Mouse (Mus musculus): ENCODE results near the gene Acads.

DNA sequence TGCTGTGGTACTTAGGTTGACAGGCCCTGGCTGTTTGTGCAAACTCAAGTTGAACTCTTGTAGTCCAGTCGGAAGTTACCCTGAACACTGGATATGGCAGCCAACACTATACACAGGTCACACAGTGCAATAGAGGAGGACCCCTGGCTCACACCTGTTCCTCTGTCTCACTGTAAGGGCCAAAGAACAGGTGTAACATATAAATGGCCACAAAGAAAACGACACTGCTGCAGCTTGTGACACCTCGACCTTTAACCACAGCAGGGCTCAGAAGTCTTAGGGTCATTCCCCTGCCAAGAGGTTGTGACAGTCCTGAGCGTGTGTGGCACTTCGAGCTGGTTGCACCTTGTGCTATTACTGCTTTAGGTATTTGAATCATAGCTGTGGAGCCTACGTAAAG is 18.7 kb downstream of the Acads start:
- TF ChIP-seq CTCF (IDR thresholded peaks at IDR 0.05; ENCODE audit: extremely low read depth, insufficient read length, insufficient replicate concordance, low read depth, low read length) (no peak), POLR2A (IDR thresholded peaks at IDR 0.05; ENCODE audit: low read depth, low read length) (no peak)

All from small intestine, adult 2 months (tissue).